ENCODE assay signal across 21 mouse cellular contexts in genomic region chr8:91326946-91327345, GRCm38 (mm10). TPM values are rescaled to one million over a fixed set of nuclear protein-coding genes. Genes with fewer than 3 reads are reported as not detected.
DNase-seq lines count a peak whose midpoint lies in the region; ATAC-seq lines count a peak whose summit lies in the region.
"Had no signal": no experiment of that assay in that cellular context is flagged by ENCODE, and none has a peak within 500 bp of the region (broad histone marks: within the 10 kb centered on the region; RNA-seq: fewer than 3 reads in every experiment).

No protein-coding gene starts in this region.

- 0 out of 2 replicates have a peak overlapping the region, but pooled peaks have one; percentile 0 for H3K27ac ChIP-seq in hindbrain, embryonic 13.5 days
- no peak overlapping the region for H3K27ac ChIP-seq in hindbrain, embryonic 16.5 days (ENCODE audit: low read depth, low read length)
- H3K27ac ChIP-seq: embryonic facial prominence, embryonic 13.5 days; embryonic facial prominence, embryonic 15.5 days; forebrain, embryonic 10.5 days; forebrain, embryonic 12.5 days had no signal

- peak; percentile 81 for DNase-seq in heart, adult 11 months
- DNase-seq in heart, adult 9 months (ENCODE audit: low spot score in 2 of 2), result no peak
- DNase-seq: adrenal gland, adult 2 months; adrenal gland, postnatal 10 days; adrenal gland, postnatal 25 days; cerebellum, adult 11 months; cerebellum, adult 18-20 months; cerebellum, adult 8-10 months; cerebellum, adult 9-11 months; cerebellum, postnatal 14 days; cerebellum, postnatal 36 days; embryo, embryonic 11 days had no signal

- no peaks in the 10 kb centered on the region for H3K36me3 ChIP-seq in hindbrain, embryonic 13.5 days
- H3K36me3 ChIP-seq in hindbrain, embryonic 16.5 days (ENCODE audit: control insufficient read depth, insufficient read depth, low read length), result no peaks in the 10 kb centered on the region
- H3K36me3 ChIP-seq: forebrain, embryonic 12.5 days had no signal

- H3K27me3 ChIP-seq in hindbrain, embryonic 13.5 days, result no peaks in the 10 kb centered on the region
- no peaks in the 10 kb centered on the region for H3K27me3 ChIP-seq in hindbrain, embryonic 16.5 days (replicated peaks; ENCODE audit: control insufficient read depth, insufficient read depth, low read length)
- H3K27me3 ChIP-seq: embryonic facial prominence, embryonic 13.5 days; embryonic facial prominence, embryonic 15.5 days; forebrain, embryonic 12.5 days had no signal

- H3K9ac ChIP-seq in hindbrain, embryonic 13.5 days, result no peak overlapping the region
- H3K9ac ChIP-seq in hindbrain, embryonic 16.5 days (ENCODE audit: low read depth, low read length), result no peak overlapping the region
- H3K9ac ChIP-seq: embryonic facial prominence, embryonic 13.5 days; embryonic facial prominence, embryonic 15.5 days; forebrain, embryonic 12.5 days had no signal

- no peak for ATAC-seq in hindbrain, embryonic 13.5 days (ENCODE audit: low FRiP score)
- no peak for ATAC-seq in hindbrain, embryonic 16.5 days
- ATAC-seq: forebrain, embryonic 14.5 days; forebrain, embryonic 16.5 days had no signal

- H3K4me2 ChIP-seq in hindbrain, embryonic 13.5 days, result no peak overlapping the region
- H3K4me2 ChIP-seq in hindbrain, embryonic 16.5 days (ENCODE audit: low read length), result no peak overlapping the region
- H3K4me2 ChIP-seq: embryonic facial prominence, embryonic 13.5 days; embryonic facial prominence, embryonic 15.5 days; forebrain, embryonic 12.5 days had no signal

- peaks cover 58% of the 10 kb centered on the region for H3K4me1 ChIP-seq in hindbrain, embryonic 13.5 days (replicated peaks)
- peaks cover 31% of the 10 kb centered on the region for H3K4me1 ChIP-seq in hindbrain, embryonic 16.5 days (ENCODE audit: control insufficient read depth, insufficient read depth, low read depth, low read length)

- no peaks in the 10 kb centered on the region for H3K9me3 ChIP-seq in hindbrain, embryonic 13.5 days
- no peaks in the 10 kb centered on the region for H3K9me3 ChIP-seq in hindbrain, embryonic 16.5 days (ENCODE audit: control insufficient read depth, low read length)
- H3K9me3 ChIP-seq: embryonic facial prominence, embryonic 13.5 days; embryonic facial prominence, embryonic 15.5 days; forebrain, embryonic 10.5 days; forebrain, embryonic 12.5 days had no signal

- no peak overlapping the region for H3K4me3 ChIP-seq in hindbrain, embryonic 13.5 days
- H3K4me3 ChIP-seq in hindbrain, embryonic 16.5 days (ENCODE audit: low read length), result no peak overlapping the region
- H3K4me3 ChIP-seq: embryonic facial prominence, embryonic 13.5 days; embryonic facial prominence, embryonic 15.5 days; erythroblast, embryonic 14.5 days; forebrain, embryonic 10.5 days; forebrain, embryonic 12.5 days had no signal

- 82% methylated on average over 6 of the region's 6 CpGs for WGBS in hindbrain, embryonic 13.5 days
- 85% methylated on average over 6 of the region's 6 CpGs for WGBS in hindbrain, embryonic 16.5 days

RNA-seq across cellular contexts. Expression of gene Fto, which starts 13.6 kb away (rescaled TPM):
- 126 and 131 TPM in 2 replicates for polyA plus RNA-seq in hindbrain, embryonic 13.5 days (2015; fragmentation: Nextera tagmentation; extraction: Ambion mirVana)
- 151 and 169 TPM in 2 replicates for polyA plus RNA-seq in hindbrain, embryonic 16.5 days (2015; fragmentation: Nextera tagmentation; extraction: Ambion mirVana)

RNA-seq across cellular contexts. Expression of gene Rpgrip1l, which starts 13.9 kb away (rescaled TPM):
- polyA plus RNA-seq in hindbrain, embryonic 13.5 days (2015; fragmentation: Nextera tagmentation; extraction: Ambion mirVana), result 10.3 and 10.6 TPM in 2 replicates
- 10.0 and 10.6 TPM in 2 replicates for polyA plus RNA-seq in hindbrain, embryonic 16.5 days (2015; fragmentation: Nextera tagmentation; extraction: Ambion mirVana)
